Comparison of ENCODE assay signal across 10 mouse cellular contexts in genomic region chr16:33739802-33740201, GRCm38 (mm10). TPM values are rescaled to one million over a fixed set of nuclear protein-coding genes. Genes with fewer than 3 reads are reported as not detected.
A peak's percentile ranks its signal among the peaks of the same experiment; 100 is the strongest.
DNase-seq lines count a peak whose midpoint lies in the region; ATAC-seq and TF ChIP-seq lines count a peak whose summit lies in the region.
"Had no signal": no experiment of that assay in that cellular context is flagged by ENCODE, and none has a peak within 500 bp of the region (broad histone marks: within the 10 kb centered on the region; RNA-seq: fewer than 3 reads in every experiment).

No protein-coding gene starts in this region.

- H3K4me1 ChIP-seq in kidney, embryonic 16.5 days (ENCODE audit: insufficient read depth, low read length): 0 out of 2 replicates have a peak, but pooled peaks cover 9% of the 10 kb centered on the region
- peaks cover 45% of the 10 kb centered on the region for H3K4me1 ChIP-seq in limb, embryonic 15.5 days
- peaks cover 6% of the 10 kb centered on the region; the same call in 1 of the 2 replicates for H3K4me1 ChIP-seq in neural tube, embryonic 14.5 days (ENCODE audit: control insufficient read depth, insufficient read depth, low read length)
- H3K4me1 ChIP-seq: stomach, embryonic 15.5 days had no signal

- CTCF ChIA-PET in Patski (lab: Charles Lee): interaction anchor here (0.6 to 0.7 kb wide), 2 partner anchors 179 to 226 kb away, joined by 3 to 5 read pairs; no protein-coding TSS in a partner anchor

- POLR2A ChIA-PET in Patski (lab: Charles Lee): no interaction called here

- H3K27ac ChIP-seq in kidney, embryonic 16.5 days (ENCODE audit: low read length): no peak overlapping the region
- H3K27ac ChIP-seq in limb, embryonic 15.5 days: 0 out of 2 replicates have a peak overlapping the region, but pooled peaks have one; percentile 43
- no peak overlapping the region for H3K27ac ChIP-seq in neural tube, embryonic 14.5 days (ENCODE audit: low read depth, low read length)
- H3K27ac ChIP-seq: stomach, embryonic 15.5 days had no signal

- H3K4me3 ChIP-seq in kidney, embryonic 16.5 days (ENCODE audit: low read length): no peak overlapping the region
- no peak overlapping the region for H3K4me3 ChIP-seq in limb, embryonic 15.5 days
- no peak overlapping the region for H3K4me3 ChIP-seq in neural tube, embryonic 14.5 days (ENCODE audit: low read depth, low read length)
- H3K4me3 ChIP-seq: erythroblast, embryonic 14.5 days; stomach, embryonic 15.5 days had no signal

- H3K4me2 ChIP-seq in kidney, embryonic 16.5 days (replicated peaks; ENCODE audit: low read depth, low read length): no peak overlapping the region
- no peak overlapping the region for H3K4me2 ChIP-seq in limb, embryonic 15.5 days
- no peak overlapping the region for H3K4me2 ChIP-seq in neural tube, embryonic 14.5 days (ENCODE audit: low read depth, low read length)
- H3K4me2 ChIP-seq: stomach, embryonic 15.5 days had no signal

- no peaks in the 10 kb centered on the region for H3K36me3 ChIP-seq in kidney, embryonic 16.5 days (ENCODE audit: insufficient read depth, low read length)
- 0 out of 2 replicates have a peak, but pooled peaks cover 8% of the 10 kb centered on the region for H3K36me3 ChIP-seq in limb, embryonic 15.5 days
- H3K36me3 ChIP-seq in neural tube, embryonic 14.5 days (ENCODE audit: control insufficient read depth, insufficient read depth, low read length): no peaks in the 10 kb centered on the region
- H3K36me3 ChIP-seq: stomach, embryonic 15.5 days had no signal

- in situ Hi-C loops in Patski (cut with MboI; ENCODE audit: low pct_unique_long_range_greater_than_20kb): loop anchor here (10.0 kb wide), 1 partner anchor 435 kb away; no protein-coding TSS in a partner anchor

- H3K9me3 ChIP-seq in kidney, embryonic 16.5 days (ENCODE audit: low read length): no peaks in the 10 kb centered on the region
- no peaks in the 10 kb centered on the region for H3K9me3 ChIP-seq in limb, embryonic 15.5 days
- no peaks in the 10 kb centered on the region for H3K9me3 ChIP-seq in neural tube, embryonic 14.5 days (ENCODE audit: control insufficient read depth, low read length)
- H3K9me3 ChIP-seq: stomach, embryonic 15.5 days had no signal

- H3K27me3 ChIP-seq in Patski: no peaks in the 10 kb centered on the region
- no peaks in the 10 kb centered on the region for H3K27me3 ChIP-seq in kidney, embryonic 16.5 days (ENCODE audit: insufficient read depth, low read length)
- no peaks in the 10 kb centered on the region for H3K27me3 ChIP-seq in limb, embryonic 15.5 days
- no peaks in the 10 kb centered on the region for H3K27me3 ChIP-seq in neural tube, embryonic 14.5 days (ENCODE audit: control insufficient read depth, insufficient read depth, low read length)
- H3K27me3 ChIP-seq: stomach, embryonic 15.5 days had no signal

- 75% methylated on average over 3 of the region's 3 CpGs for WGBS in kidney, embryonic 16.5 days
- 42% methylated on average over 3 of the region's 3 CpGs for WGBS in limb, embryonic 15.5 days
- WGBS in neural tube, embryonic 14.5 days: 64% methylated on average over 3 of the region's 3 CpGs

- peak; percentile 67 for DNase-seq in A20 (ENCODE audit: low read depth, low spot score)
- no peak for DNase-seq in Patski (ENCODE audit: low read depth, low spot score)
- DNase-seq in embryo, embryonic 10.5 days (ENCODE audit: low spot score): peak; percentile 74
- DNase-seq in heart, adult 8-10 months (ENCODE audit: low spot score): peak; percentile 62
- DNase-seq in thymus, postnatal 25 days: peak; percentile 48

- H3K9ac ChIP-seq in kidney, embryonic 16.5 days (replicated peaks; ENCODE audit: low read length): no peak overlapping the region
- H3K9ac ChIP-seq in limb, embryonic 15.5 days: no peak overlapping the region
- H3K9ac ChIP-seq in neural tube, embryonic 14.5 days (replicated peaks; ENCODE audit: low read depth, low read length): no peak overlapping the region
- H3K9ac ChIP-seq: stomach, embryonic 15.5 days had no signal

- TF ChIP-seq CTCF in Patski (IDR thresholded peaks at IDR 0.05): peak; percentile 77

- ATAC-seq in Patski: no peak
- ATAC-seq in kidney, embryonic 16.5 days (ENCODE audit: low FRiP score, low TSS enrichment): peak; percentile 78
- no peak for ATAC-seq in limb, embryonic 15.5 days (ENCODE audit: insufficient number of reproducible peaks, low FRiP score, low TSS enrichment, low read depth)
- peak; percentile 76; the same call in 1 of the 2 replicates for ATAC-seq in neural tube, embryonic 14.5 days (ENCODE audit: low read depth)

RNA-seq across cellular contexts. Expression of gene Muc13, which starts 54.0 kb away (rescaled TPM):
- polyA plus RNA-seq in Patski (2021): not detected
- total RNA-seq in heart, adult 8-10 months (2022): under 1 TPM in 2 of 4 experiments, not detected in 2; 0.09 to 0.14 TPM
- 0.06 TPM in 1 of 2 replicates, not detected in the other for polyA plus RNA-seq in kidney, embryonic 16.5 days (2015; fragmentation: Nextera tagmentation; extraction: Ambion mirVana)
- polyA plus RNA-seq in limb, embryonic 15.5 days (2015; fragmentation: Nextera tagmentation; extraction: Ambion mirVana): 0.14 TPM in 1 of 2 replicates, not detected in the other
- 0.07 TPM in 1 of 2 replicates, not detected in the other for polyA plus RNA-seq in neural tube, embryonic 14.5 days (2014; fragmentation: Nextera tagmentation; extraction: Ambion mirVana)
- polyA plus RNA-seq: erythroblast, embryonic 14.5 days had no signal

RNA-seq across cellular contexts. Expression of gene Heg1, which starts 55.6 kb away (rescaled TPM):
- polyA plus RNA-seq in Patski (2021): 39.4 TPM
- total RNA-seq in heart, adult 8-10 months (2022): 100 to 1,000 TPM; 122 to 159 (median 140) TPM
- polyA plus RNA-seq in kidney, embryonic 16.5 days (2015; fragmentation: Nextera tagmentation; extraction: Ambion mirVana): 14.3 and 17.3 TPM in 2 replicates
- polyA plus RNA-seq in limb, embryonic 15.5 days (2015; fragmentation: Nextera tagmentation; extraction: Ambion mirVana): 15.7 and 16.9 TPM in 2 replicates
- polyA plus RNA-seq in neural tube, embryonic 14.5 days (2014; fragmentation: Nextera tagmentation; extraction: Ambion mirVana): 4.6 and 9.7 TPM in 2 replicates

Comparison
In these comparisons a context has a peak if more than half of its experiments do, and no peak if none do; other contexts are left out.
1. ATAC-seq: peak in kidney, embryonic 16.5 days (single experiment) and neural tube, embryonic 14.5 days (single experiment); none in Patski (single experiment) and limb, embryonic 15.5 days (single experiment).